17 mouse cellular contexts compared by ENCODE assay signal in genomic region chr3:136716247-136716646, GRCm38 (mm10).
"Had no signal": no experiment of that assay in that cellular context is flagged by ENCODE, and none has a peak within 500 bp of the region (broad histone marks: within the 10 kb centered on the region; RNA-seq: fewer than 3 reads in every experiment).

No protein-coding gene starts in this region.

- DNase-seq: kidney, adult 18-20 months; kidney, adult 9 months; kidney, postnatal 14 days; kidney, postnatal 4 days; layer of hippocampus, adult 9-11 months; layer of hippocampus, postnatal 36 days; liver, embryonic 13.5 days; lung, adult 2 months; retina, postnatal 1 day; right cerebral cortex, postnatal 25 days; spleen, adult 18-20 months; thymus, postnatal 25 days had no signal

- H3K4me1 ChIP-seq: intestine, embryonic 15.5 days; liver, embryonic 13.5 days; midbrain, embryonic 12.5 days; stomach, embryonic 15.5 days had no signal

- H3K9ac ChIP-seq: intestine, embryonic 15.5 days; liver, embryonic 13.5 days; midbrain, embryonic 12.5 days; stomach, embryonic 15.5 days had no signal

- H3K27me3 ChIP-seq: intestine, embryonic 15.5 days; liver, embryonic 13.5 days; midbrain, embryonic 12.5 days; stomach, embryonic 15.5 days had no signal

- ATAC-seq: intestine, embryonic 15.5 days; midbrain, embryonic 16.5 days had no signal

- H3K36me3 ChIP-seq: intestine, embryonic 15.5 days; liver, embryonic 13.5 days; midbrain, embryonic 12.5 days; stomach, embryonic 15.5 days had no signal

- H3K4me3 ChIP-seq: intestine, embryonic 15.5 days; left cerebral cortex, adult 2 months; liver, embryonic 13.5 days; midbrain, embryonic 12.5 days; stomach, embryonic 15.5 days had no signal

- H3K4me2 ChIP-seq: intestine, embryonic 15.5 days; liver, embryonic 13.5 days; midbrain, embryonic 12.5 days; stomach, embryonic 15.5 days had no signal

- H3K9me3 ChIP-seq: intestine, embryonic 15.5 days; liver, embryonic 13.5 days; midbrain, embryonic 12.5 days; stomach, embryonic 15.5 days had no signal

- H3K27ac ChIP-seq: intestine, embryonic 15.5 days; left cerebral cortex, adult 2 months; liver, embryonic 13.5 days; midbrain, embryonic 12.5 days; stomach, embryonic 15.5 days had no signal
